Mouse (Mus musculus) intestine, embryonic 16.5 days (tissue): ENCODE measurements around the gene Gadd45gip1. TPM values are rescaled to one million over a fixed set of nuclear protein-coding genes. Genes with fewer than 3 reads are reported as not detected.

Source experiments
- ATAC-seq: fragments of 200-750 bp; cut with Nextera tagmentation; 2 replicates; pipeline ENCODE4 v1.8.0; 2017; ENCODE audit warnings: moderate TSS enrichment, moderate library complexity
- H3K27ac ChIP-seq: fragments of 300-500 bp; sonication (generic); 2 replicates; pipeline ENCODE4 v1.5.1; 2014; ENCODE audit warnings: mild to moderate bottlenecking, low read length
- H3K27me3 ChIP-seq: fragments of 300-500 bp; sonication (generic); replicated peaks from 2 replicates; pipeline ENCODE4 v1.6.1; 2014; ENCODE audit warnings: low read length, control low read depth, mixed read lengths; ENCODE audit not compliant: control insufficient read depth, insufficient read depth
- H3K36me3 ChIP-seq: fragments of 300-500 bp; sonication (generic); 2 replicates; pipeline ENCODE4 v1.6.1; 2014; ENCODE audit warnings: low read length, control low read depth; ENCODE audit not compliant: control insufficient read depth, insufficient read depth
- H3K4me1 ChIP-seq: fragments of 300-500 bp; sonication (generic); 2 replicates; pipeline ENCODE4 v1.6.1; 2014; ENCODE audit warnings: low read length, control low read depth, mixed read lengths; ENCODE audit not compliant: control insufficient read depth, insufficient read depth
- H3K4me2 ChIP-seq: fragments of 300-500 bp; sonication (generic); 2 replicates; pipeline ENCODE4 v1.6.1; 2014; ENCODE audit warnings: low read depth, low read length, control low read depth
- H3K4me3 ChIP-seq: fragments of 300-500 bp; sonication (generic); 2 replicates; pipeline ENCODE4 v1.5.1; 2014; ENCODE audit warnings: mild to moderate bottlenecking, low read length
- H3K9ac ChIP-seq: fragments of 300-500 bp; sonication (generic); 2 replicates; pipeline ENCODE4 v1.6.1; 2014; ENCODE audit warnings: low read depth, low read length
- H3K9me3 ChIP-seq: fragments of 300-500 bp; sonication (generic); 2 replicates; pipeline ENCODE4 v1.6.1; 2016; ENCODE audit warnings: low read length, control low read depth; ENCODE audit not compliant: control insufficient read depth
- WGBS: fragments of 180-500 bp; shearing (Covaris S2); extraction: QIAGEN DNeasy Blood & Tissue Kit; methylation state at CpG from one replicate; pipeline ENCODE4 v1.1.7; 2014; 5-methylcytosine and 5-hydroxymethylcytosine counted together
- polyA plus RNA-seq: library from polyadenylated mRNA; unstranded; fragments of >200 nt; fragmentation: Nextera tagmentation; extraction: Ambion mirVana; gene quantifications from 2 replicates; pipeline ENCODE4 v1.2.1, GENCODE M21; 2015

Gene Gadd45gip1
- polyA plus RNA-seq, 1 experiment from 2014 or later: 63.4 TPM

GRCm38 (mm10) chr8:84786801-84787467 lies 44.4 kb upstream of the Gadd45gip1 start:
- no peak overlapping the region for H3K27ac ChIP-seq
- H3K9ac ChIP-seq: no peak overlapping the region
- peaks cover 14% of the 10 kb centered on the region for H3K4me1 ChIP-seq

GRCm38 (mm10) chr8:84787523-84788302 lies 43.6 kb upstream of the Gadd45gip1 start:
- ATAC-seq: no peak
- WGBS: 35% methylated on average over 13 of the region's 14 CpGs
- Histone ChIP-seq H3K9ac (no peak overlapping the region), H3K4me1 (peaks cover 14% of the 10 kb centered on the region), H3K4me2 (no peak overlapping the region), H3K4me3 (no peak overlapping the region), H3K9me3 (no peaks in the 10 kb centered on the region), H3K36me3 (no peaks in the 10 kb centered on the region), H3K27ac (no peak overlapping the region), H3K27me3 (peaks cover 78% of the 10 kb centered on the region)

More at GRCm38 (mm10) chr8:84786801-84787467, 44.4 kb upstream of the Gadd45gip1 start:
- Histone ChIP-seq H3K4me2 (no peak overlapping the region), H3K27me3 (peaks cover 86% of the 10 kb centered on the region), H3K36me3 (no peaks in the 10 kb centered on the region), H3K9me3 (no peaks in the 10 kb centered on the region), H3K4me3 (no peak overlapping the region)
- ATAC-seq: no peak
- 20% methylated on average over 11 of the region's 11 CpGs for whole genome bisulfite sequencing

GRCm38 (mm10) chr8:84788896-84789295 lies 42.4 kb upstream of the Gadd45gip1 start:
- no peaks in the 10 kb centered on the region for H3K9me3 ChIP-seq
- no peak overlapping the region for H3K9ac ChIP-seq
- no peak overlapping the region for H3K27ac ChIP-seq
- H3K4me1 ChIP-seq: peaks cover 19% of the 10 kb centered on the region
- no peaks in the 10 kb centered on the region for H3K36me3 ChIP-seq
- ATAC-seq: no peak
- no peak overlapping the region for H3K4me2 ChIP-seq
- no peak overlapping the region for H3K4me3 ChIP-seq
- 21% methylated on average over 11 of the region's 11 CpGs for WGBS
- peaks cover 74% of the 10 kb centered on the region for H3K27me3 ChIP-seq

GRCm38 (mm10) chr8:84789345-84789744 lies 42.0 kb upstream of the Gadd45gip1 start:
- 58% methylated on average over 5 of the region's 5 CpGs for WGBS
- no peak for ATAC-seq
- Histone ChIP-seq H3K36me3 (no peaks in the 10 kb centered on the region), H3K9me3 (no peaks in the 10 kb centered on the region), H3K27ac (no peak overlapping the region), H3K27me3 (peaks cover 73% of the 10 kb centered on the region), H3K9ac (no peak overlapping the region), H3K4me3 (no peak overlapping the region), H3K4me1 (peaks cover 21% of the 10 kb centered on the region), H3K4me2 (no peak overlapping the region)

DNA sequence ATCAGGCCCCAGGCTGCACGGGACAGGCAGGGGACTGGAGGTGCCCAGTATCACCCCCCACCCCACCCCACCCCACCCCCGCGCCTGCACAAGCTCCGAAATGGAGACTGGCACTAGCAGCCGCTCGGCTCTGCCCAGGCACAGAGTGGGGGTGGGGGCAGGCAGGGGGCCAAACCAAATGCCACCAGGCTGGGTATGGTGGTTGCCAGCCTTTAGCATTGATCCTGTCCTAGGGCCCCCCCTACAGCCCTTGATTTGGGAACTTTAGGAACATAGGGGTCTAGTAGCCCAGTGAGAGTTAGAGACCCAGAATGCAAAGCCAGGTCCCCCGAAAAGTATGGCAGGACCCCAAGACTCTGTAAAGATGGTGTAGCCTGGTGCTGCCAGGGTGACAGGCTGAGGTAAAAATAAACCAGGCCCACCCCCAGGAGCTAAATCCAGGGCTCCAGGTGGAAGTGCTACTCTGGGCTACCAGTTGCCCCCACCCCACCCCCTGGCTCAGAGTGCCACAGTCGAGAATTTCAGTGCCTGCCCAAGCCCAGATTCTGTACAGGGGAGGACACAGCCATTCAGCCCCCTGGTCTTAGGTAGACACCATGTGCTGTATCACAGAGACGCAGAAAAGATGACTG lies 41.4 kb upstream of the Gadd45gip1 start:
- no peak for ATAC-seq
- Histone ChIP-seq H3K4me1 (peaks cover 25% of the 10 kb centered on the region), H3K4me2 (no peak overlapping the region), H3K9ac (no peak overlapping the region), H3K27me3 (peaks cover 73% of the 10 kb centered on the region), H3K36me3 (no peaks in the 10 kb centered on the region), H3K4me3 (no peak overlapping the region), H3K9me3 (no peaks in the 10 kb centered on the region), H3K27ac (no peak overlapping the region)
- 70% methylated on average over 9 of the region's 9 CpGs for WGBS

- no peak for ATAC-seq
- H3K27me3 ChIP-seq: peaks cover 73% of the 10 kb centered on the region
- H3K4me2 ChIP-seq: no peak overlapping the region
- WGBS: 56% methylated on average over 2 of the region's 2 CpGs
- H3K9me3 ChIP-seq: no peaks in the 10 kb centered on the region
- no peak overlapping the region for H3K27ac ChIP-seq
- no peaks in the 10 kb centered on the region for H3K36me3 ChIP-seq
- peaks cover 25% of the 10 kb centered on the region for H3K4me1 ChIP-seq
- no peak overlapping the region for H3K4me3 ChIP-seq
- H3K9ac ChIP-seq: no peak overlapping the region
Observed at GRCm38 (mm10) chr8:84790537-84790936, 40.8 kb upstream of the Gadd45gip1 start.

DNA sequence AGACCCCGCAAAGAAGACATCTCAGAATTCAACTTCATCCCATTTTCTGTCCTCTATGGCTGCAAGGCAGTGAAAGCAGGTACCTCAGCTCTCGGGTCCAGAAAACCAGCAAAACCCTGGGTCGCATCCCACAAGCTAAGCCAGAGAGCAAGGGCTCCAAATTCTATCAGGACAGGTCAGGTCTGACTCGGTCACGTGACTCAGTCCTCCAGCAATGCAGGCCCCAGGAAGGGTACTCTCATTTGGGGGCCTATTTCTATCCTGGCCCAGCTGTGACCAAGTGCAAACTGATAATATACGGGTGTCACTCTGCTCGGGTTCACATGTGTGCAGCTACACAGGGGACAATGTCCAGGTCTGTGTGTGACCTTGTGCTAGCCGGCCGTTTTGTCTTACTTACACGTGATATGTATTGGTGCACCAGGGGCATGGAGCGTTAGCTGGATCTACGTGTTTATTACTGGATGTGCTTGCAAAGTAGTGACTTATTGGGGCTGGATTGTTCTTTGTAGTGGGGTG lies 38.8 kb upstream of the Gadd45gip1 start:
- H3K9me3 ChIP-seq: no peaks in the 10 kb centered on the region

DNA sequence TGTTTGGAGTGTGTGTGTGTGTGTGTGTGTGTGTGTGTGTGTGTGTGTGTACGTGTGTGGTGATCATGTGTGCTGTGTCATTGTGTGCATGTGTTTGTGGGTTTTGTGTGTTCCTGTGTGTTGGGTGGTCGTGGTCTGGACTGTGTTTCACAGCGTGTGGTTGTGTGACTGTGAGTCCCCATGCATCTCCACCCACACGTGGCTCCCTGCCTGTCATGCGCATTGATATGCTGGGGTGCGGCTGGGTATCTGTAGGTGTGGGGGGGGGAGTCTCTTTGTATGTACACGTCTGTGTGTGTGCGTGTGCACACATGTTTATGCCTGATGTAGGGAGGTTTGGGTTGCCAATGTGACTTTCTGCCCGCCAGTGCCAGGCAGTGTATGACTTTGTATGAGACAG lies 38.2 kb upstream of the Gadd45gip1 start:
- H3K9ac ChIP-seq: no peak overlapping the region
- no peak overlapping the region for H3K27ac ChIP-seq
- peaks cover 17% of the 10 kb centered on the region for H3K4me1 ChIP-seq
- no peak overlapping the region for H3K4me3 ChIP-seq
- no peaks in the 10 kb centered on the region for H3K36me3 ChIP-seq
- ATAC-seq: no peak
- peaks cover 71% of the 10 kb centered on the region for H3K27me3 ChIP-seq
- WGBS: 86% methylated on average over 9 of the region's 9 CpGs
- H3K4me2 ChIP-seq: no peak overlapping the region
- H3K9me3 ChIP-seq: no peaks in the 10 kb centered on the region

More for the DNA sequence above, 38.8 kb upstream of the Gadd45gip1 start:
- no peak for ATAC-seq
- Histone ChIP-seq H3K27ac (no peak overlapping the region), H3K9ac (no peak overlapping the region), H3K27me3 (peaks cover 73% of the 10 kb centered on the region), H3K4me2 (no peak overlapping the region), H3K36me3 (no peaks in the 10 kb centered on the region), H3K4me3 (no peak overlapping the region), H3K4me1 (peaks cover 17% of the 10 kb centered on the region)
- WGBS: 78% methylated on average over 12 of the region's 12 CpGs

DNA sequence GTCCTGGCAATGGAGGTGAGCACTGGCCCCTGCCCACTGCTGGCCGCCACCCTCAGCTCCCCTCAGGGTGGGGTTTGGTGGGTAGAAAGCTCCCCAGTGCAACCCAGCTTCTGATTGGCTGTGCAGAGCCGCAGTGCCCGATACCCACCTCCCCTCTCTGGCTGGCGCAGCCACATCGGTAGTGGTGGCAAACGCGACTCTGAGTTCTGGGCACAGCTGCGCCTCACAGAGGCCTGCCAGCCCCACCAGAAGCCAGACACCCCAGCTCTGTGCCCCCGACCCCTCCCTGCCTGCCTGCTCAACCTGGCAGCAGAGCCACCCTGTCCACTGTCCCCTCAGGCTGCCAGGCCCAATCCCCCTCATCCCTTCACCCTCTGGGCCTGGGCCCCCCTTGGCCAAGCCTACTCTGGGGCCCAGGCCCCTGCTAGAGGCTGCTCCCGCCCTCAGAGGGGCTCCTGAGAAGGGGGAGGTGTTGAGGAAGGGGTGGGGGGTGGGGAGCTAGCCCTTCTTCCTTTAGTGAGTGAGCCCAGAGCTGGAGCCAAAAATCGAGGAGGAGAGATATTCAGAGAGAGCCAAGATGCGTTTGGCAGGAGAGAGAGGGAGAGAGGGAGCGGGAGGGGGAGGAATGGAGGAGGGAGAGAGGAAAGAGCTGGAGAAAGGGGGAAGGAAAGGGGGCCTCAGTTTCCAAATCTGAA lies 37.4 kb upstream of the Gadd45gip1 start:
- peak; percentile 74 for ATAC-seq

More for the DNA sequence above, 37.4 kb upstream of the Gadd45gip1 start:
- no peak overlapping the region for H3K4me3 ChIP-seq
- H3K27ac ChIP-seq: peak overlapping the region; percentile 64
- peak overlapping the region; percentile 34; the same call in 1 of the 2 replicates for H3K4me2 ChIP-seq
- peaks cover 71% of the 10 kb centered on the region for H3K27me3 ChIP-seq
- 56% methylated on average over 13 of the region's 13 CpGs for WGBS
- no peaks in the 10 kb centered on the region for H3K9me3 ChIP-seq
- H3K9ac ChIP-seq: peak overlapping the region; percentile 25
- H3K36me3 ChIP-seq: no peaks in the 10 kb centered on the region
- H3K4me1 ChIP-seq: peaks cover 19% of the 10 kb centered on the region
